Mouse (Mus musculus): ENCODE measurements around the gene Stmn3. TPM values are rescaled to one million over a fixed set of nuclear protein-coding genes. Genes with fewer than 3 reads are reported as not detected.
"Not testable (repeated sequence)": the region's sequence is repeated elsewhere in the genome, so short reads cannot be mapped to it uniquely, and the experiment has no call there.

The Stmn3 gene
- polyA plus RNA-seq, 1 experiment from 2014 or later: 2.4 TPM

DNA sequence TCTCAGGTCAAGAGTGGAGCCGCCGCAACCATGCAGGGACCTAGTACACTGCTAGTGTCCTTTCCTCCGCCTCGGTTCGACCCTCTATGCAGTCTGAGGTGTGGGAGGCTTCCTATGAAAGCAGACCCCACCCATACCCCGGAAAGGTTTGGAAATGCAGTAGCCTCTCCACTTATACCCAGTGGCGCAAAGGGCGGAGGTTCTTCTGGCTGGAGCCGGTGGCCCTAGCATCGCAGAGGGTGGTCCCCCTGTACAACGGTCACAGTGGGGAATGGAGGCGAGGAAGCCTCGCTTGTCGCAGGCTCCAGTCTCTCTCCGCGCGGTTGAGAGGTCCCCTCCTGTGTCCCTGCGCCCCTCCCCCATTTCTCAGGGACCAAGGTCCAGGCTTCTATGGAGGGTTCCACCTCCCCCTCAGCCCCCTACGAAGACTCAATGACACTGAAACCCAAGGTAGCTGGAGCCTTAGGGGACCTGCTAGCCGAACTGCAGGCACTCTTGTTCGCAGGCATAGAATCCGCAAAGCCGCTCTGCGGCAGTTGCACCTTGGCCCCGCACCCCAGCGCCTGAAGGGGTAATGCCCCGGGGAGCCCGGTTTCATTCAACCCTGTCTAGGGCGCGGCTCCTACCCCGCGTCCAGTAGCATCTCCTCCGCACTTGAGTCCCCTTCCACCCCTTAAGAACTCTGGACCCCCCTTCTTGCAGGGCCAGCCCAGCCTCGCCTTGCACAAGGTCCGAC, 788 bp downstream of the Stmn3 start:
- Histone ChIP-seq H3K27ac (replicated peaks) (no peak overlapping the region), H3K27me3 (replicated peaks) (peaks cover 89% of the 10 kb centered on the region), H3K4me2 (peak overlapping the region; percentile 56), H3K4me1 (peaks cover 7% of the 10 kb centered on the region; the same call in 1 of the 2 replicates), H3K9ac (no peak overlapping the region), H3K4me3 (peak overlapping the region; percentile 24), H3K9me3 (no peaks in the 10 kb centered on the region), H3K36me3 (no peaks in the 10 kb centered on the region)
- WGBS: 5% methylated on average over 35 of the region's 35 CpGs
- ATAC-seq (ENCODE audit: extremely low read depth, insufficient number of reproducible peaks, low FRiP score, low TSS enrichment): no peak; the same call in 1 of the 2 replicates

DNA sequence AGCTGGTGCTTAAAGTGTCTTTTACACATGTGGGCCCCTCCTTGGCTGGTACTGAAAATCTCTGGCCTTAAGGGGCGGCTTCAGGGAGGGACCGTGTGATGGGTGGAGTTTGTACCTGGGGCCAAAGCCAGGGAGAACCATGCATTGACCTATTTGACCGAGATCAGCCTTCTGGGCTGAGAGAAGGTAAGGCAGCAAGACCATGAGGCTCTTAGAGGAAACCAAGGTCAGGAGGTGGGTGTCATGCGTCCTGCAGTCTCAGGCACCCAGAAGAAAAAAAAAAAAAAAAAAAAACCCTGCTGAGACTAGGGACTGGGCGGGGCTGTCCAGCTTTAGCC, 1.3 kb downstream of the Stmn3 start:
- 11% methylated on average over 5 of the region's 5 CpGs for WGBS
- peaks cover 90% of the 10 kb centered on the region for H3K27me3 ChIP-seq (replicated peaks)
- no peak for ATAC-seq (ENCODE audit: extremely low read depth, insufficient number of reproducible peaks, low FRiP score, low TSS enrichment)

DNA sequence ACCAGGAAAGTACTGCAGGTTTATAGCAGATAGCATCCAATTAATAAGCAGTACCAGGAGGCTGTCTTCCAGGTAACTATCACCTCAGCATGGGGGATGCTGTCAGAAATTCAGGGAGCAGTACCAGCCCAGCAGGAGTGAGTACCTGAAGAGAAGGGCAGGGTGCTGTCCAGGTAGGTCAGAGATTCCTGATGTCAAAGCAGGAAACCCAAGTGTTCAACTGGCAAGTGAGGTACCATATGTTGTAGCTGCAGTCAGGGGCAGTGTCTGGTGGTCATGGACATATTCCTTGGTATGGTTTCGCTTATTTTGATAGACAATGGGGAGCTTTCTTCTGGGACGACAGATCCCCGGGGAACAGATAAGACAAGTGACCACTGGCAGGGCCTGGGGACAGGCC, 1.9 kb downstream of the Stmn3 start:
- no peak overlapping the region for H3K9ac ChIP-seq
- peaks cover 7% of the 10 kb centered on the region; the same call in 1 of the 2 replicates for H3K4me1 ChIP-seq
- WGBS: 62% methylated on average over 3 of the region's 3 CpGs
- ATAC-seq (ENCODE audit: extremely low read depth, insufficient number of reproducible peaks, low FRiP score, low TSS enrichment): no peak
- H3K36me3 ChIP-seq: no peaks in the 10 kb centered on the region
- H3K4me2 ChIP-seq: no peak overlapping the region
- H3K9me3 ChIP-seq: no peaks in the 10 kb centered on the region
- no peak overlapping the region for H3K27ac ChIP-seq (replicated peaks)
- H3K4me3 ChIP-seq: no peak overlapping the region
- H3K27me3 ChIP-seq (replicated peaks): peaks cover 95% of the 10 kb centered on the region

More for the DNA sequence above, 1.3 kb downstream of the Stmn3 start:
- Histone ChIP-seq H3K36me3 (no peaks in the 10 kb centered on the region), H3K27ac (replicated peaks) (no peak overlapping the region), H3K9ac (no peak overlapping the region), H3K9me3 (no peaks in the 10 kb centered on the region), H3K4me1 (peaks cover 7% of the 10 kb centered on the region; the same call in 1 of the 2 replicates), H3K4me2 (no peak overlapping the region), H3K4me3 (no peak overlapping the region)

DNA sequence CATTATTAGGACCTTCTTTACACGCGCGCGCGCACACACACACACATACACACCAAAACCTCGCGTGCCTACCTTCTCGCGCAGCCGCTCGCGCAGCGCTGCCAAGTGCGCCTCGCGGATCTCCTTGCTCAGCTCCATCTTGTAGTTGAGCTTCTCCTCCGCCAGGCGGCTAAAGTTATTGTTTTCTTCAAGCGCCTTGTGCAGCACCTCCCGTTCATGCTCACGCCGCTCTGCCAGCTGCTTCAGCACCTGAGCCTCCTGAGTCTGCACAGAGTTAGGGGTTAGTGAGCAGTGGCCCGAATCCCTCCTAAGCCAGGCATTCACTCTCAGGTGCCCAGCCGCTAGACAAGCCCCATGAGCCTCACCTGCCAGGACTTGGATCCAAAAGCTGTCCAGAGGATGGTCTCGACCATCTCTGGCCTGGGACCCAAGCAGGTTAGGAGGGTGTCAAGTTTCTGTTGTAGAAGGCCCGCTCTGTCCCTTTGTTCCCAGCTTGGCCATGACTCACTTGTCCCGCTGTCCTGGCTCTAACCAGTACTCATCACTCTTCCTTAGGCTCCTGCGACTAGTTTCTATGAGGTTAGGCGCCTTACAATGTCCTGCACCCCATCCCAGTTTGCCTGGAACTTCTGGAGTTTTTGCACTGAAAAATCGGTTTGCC, 7.0 kb downstream of the Stmn3 start:
- Histone ChIP-seq H3K9ac (no peak overlapping the region), H3K4me2 (0 out of 2 replicates have a peak overlapping the region, but pooled peaks have one; percentile 2), H3K9me3 (no peaks in the 10 kb centered on the region), H3K27ac (replicated peaks) (no peak overlapping the region), H3K36me3 (peaks cover 4% of the 10 kb centered on the region; the same call in 1 of the 2 replicates), H3K4me3 (peak overlapping the region; percentile 15; the same call in 1 of the 2 replicates), H3K4me1 (no peaks in the 10 kb centered on the region), H3K27me3 (replicated peaks) (peaks cover 73% of the 10 kb centered on the region)
- ATAC-seq (ENCODE audit: extremely low read depth, insufficient number of reproducible peaks, low FRiP score, low TSS enrichment): no peak
- whole genome bisulfite sequencing: 10% methylated on average over 30 of the region's 30 CpGs

DNA sequence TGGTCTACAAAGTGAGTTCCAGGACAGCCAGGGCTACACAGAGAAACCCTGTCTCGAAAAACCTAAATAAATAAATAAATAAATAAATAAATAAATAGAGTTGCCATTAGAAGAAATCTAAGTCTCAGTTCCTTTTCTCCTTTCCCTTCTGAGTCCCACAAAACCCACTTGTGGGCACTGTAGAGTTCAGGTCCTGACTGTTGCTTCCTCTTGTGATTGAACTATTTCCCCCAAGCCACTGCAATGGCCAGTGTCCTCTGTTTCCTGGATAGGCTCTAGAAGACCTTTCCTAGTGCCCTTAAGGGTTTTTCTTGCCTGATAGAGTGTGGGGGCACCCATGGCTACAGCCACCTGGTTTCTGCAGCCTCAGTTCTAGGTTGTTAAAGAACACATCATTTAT, 9.4 kb downstream of the Stmn3 start:
- Histone ChIP-seq H3K4me2 (no peak overlapping the region), H3K4me1 (no peaks in the 10 kb centered on the region), H3K36me3 (peaks cover 25% of the 10 kb centered on the region), H3K9ac (no peak overlapping the region), H3K27me3 (replicated peaks) (peaks cover 52% of the 10 kb centered on the region), H3K4me3 (no peak overlapping the region), H3K27ac (replicated peaks) (no peak overlapping the region), H3K9me3 (peaks cover 6% of the 10 kb centered on the region; the same call in 1 of the 2 replicates)
- 77% methylated on average over 1 of the region's 1 CpGs for WGBS
- ATAC-seq (ENCODE audit: extremely low read depth, insufficient number of reproducible peaks, low FRiP score, low TSS enrichment): no peak

DNA sequence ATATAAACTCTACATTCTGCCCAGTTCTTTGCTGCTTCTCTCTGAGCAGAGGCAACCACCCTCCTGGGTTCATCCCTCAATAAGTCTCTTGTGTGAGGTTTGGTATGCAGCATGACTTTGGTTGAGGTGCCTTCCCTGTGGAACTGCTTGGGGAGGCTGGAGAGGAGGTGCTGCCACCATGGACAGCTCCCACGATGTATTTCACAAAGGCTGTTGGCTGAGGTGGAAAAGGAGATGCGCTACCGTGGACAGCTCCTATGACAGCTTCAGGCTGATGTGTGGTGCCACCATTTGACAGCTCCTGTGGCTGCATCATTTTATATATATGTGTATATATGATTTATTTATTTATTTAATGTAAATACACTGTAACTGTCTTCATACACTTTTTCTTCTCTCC, 12.3 kb downstream of the Stmn3 start:
- WGBS: 17% methylated on average over 3 of the region's 3 CpGs
- no peak overlapping the region for H3K4me3 ChIP-seq
- H3K9me3 ChIP-seq: peaks cover 6% of the 10 kb centered on the region; the same call in 1 of the 2 replicates
- no peak for ATAC-seq (ENCODE audit: extremely low read depth, insufficient number of reproducible peaks, low FRiP score, low TSS enrichment)
- H3K27ac ChIP-seq (replicated peaks): no peak overlapping the region
- no peak overlapping the region for H3K9ac ChIP-seq
- H3K4me1 ChIP-seq: no peaks in the 10 kb centered on the region
- peaks cover 26% of the 10 kb centered on the region for H3K36me3 ChIP-seq
- H3K27me3 ChIP-seq (replicated peaks): peaks cover 25% of the 10 kb centered on the region
- no peak overlapping the region for H3K4me2 ChIP-seq

DNA sequence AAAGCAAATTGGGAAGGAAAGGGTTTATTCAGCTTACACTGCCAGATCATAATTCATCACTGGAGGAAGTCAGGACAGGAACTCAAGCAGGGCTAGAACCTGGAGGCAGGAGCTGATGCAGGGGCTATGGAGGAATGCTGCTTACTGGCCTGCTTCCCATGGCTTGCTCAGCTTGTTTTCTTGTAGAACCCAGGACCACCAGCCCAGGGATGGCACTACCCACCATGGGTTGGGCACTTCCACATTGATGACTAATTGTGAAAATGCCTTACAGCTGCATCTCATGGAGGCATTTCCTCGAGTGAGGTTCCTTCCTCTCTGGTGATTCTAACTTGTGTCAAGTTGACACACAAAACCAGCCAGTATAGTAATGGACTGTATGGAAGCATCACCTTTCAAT, 23.4 kb downstream of the Stmn3 start:
- no peak overlapping the region for H3K9ac ChIP-seq
- no peaks in the 10 kb centered on the region for H3K27me3 ChIP-seq (replicated peaks)
- 65% methylated on average over 1 of the region's 1 CpGs for WGBS
- no peak overlapping the region for H3K4me3 ChIP-seq
- H3K4me1 ChIP-seq: peaks cover 22% of the 10 kb centered on the region
- no peak overlapping the region for H3K27ac ChIP-seq (replicated peaks)
- ATAC-seq (ENCODE audit: extremely low read depth, insufficient number of reproducible peaks, low FRiP score, low TSS enrichment): no peak
- no peaks in the 10 kb centered on the region for H3K9me3 ChIP-seq
- H3K36me3 ChIP-seq: peaks cover 10% of the 10 kb centered on the region
- no peak overlapping the region for H3K4me2 ChIP-seq

DNA sequence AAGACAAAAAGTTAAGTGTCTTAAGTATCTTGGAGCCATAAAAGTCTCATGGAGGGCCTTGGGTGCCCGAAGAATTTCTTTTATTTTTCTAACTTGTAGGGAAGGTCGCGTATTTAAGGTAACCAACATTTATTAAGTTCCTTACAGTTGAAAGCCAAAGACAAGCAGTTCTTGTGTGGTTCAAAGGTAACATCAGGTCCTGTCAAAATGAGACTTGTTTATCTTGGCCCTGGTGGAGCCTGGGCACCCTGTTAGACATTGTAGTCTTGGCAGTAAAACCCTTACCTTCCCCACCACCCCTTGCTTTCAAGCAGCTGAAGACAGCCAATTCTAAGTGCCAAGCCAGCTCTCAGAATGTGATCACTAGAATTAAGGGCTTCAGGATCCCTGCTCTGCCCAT, 25.6 kb downstream of the Stmn3 start:
- Histone ChIP-seq H3K36me3 (peaks cover 18% of the 10 kb centered on the region), H3K27me3 (replicated peaks) (no peaks in the 10 kb centered on the region), H3K4me1 (peaks cover 22% of the 10 kb centered on the region), H3K9ac (peak overlapping the region; percentile 80), H3K27ac (replicated peaks) (peak overlapping the region; percentile 95), H3K4me2 (peak overlapping the region; percentile 80), H3K4me3 (peak overlapping the region; percentile 77), H3K9me3 (no peaks in the 10 kb centered on the region)
- WGBS: 76% methylated on average over 3 of the region's 3 CpGs
- ATAC-seq (ENCODE audit: extremely low read depth, insufficient number of reproducible peaks, low FRiP score, low TSS enrichment): no peak

DNA sequence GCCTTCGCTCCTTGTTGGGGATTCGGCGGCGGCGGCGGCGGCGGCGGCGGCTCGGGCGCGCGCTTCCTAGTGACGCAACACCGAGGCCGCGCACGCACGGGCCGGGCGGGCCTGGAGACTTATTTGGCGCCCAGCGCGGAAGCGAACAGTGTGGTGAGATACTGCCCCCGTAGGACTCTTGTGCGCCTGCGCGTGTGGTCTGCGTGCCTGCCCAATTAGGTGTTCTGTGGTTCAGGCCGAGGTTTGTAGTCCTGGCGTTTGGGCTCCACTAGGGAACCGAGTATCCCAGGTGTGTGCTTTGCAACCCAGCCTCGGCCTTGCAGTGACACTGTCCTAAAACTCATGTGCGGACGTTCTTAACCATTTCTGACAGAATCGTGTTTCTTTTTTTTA, 26.3 kb downstream of the Stmn3 start, which contains the start of gene Gmeb2:
TSS of gene Gmeb2 (minus strand) at position 78 of the 393 bp plus-strand sequence.
- H3K27me3 ChIP-seq (replicated peaks); H3K9me3 ChIP-seq: not testable (repeated sequence)
- peaks cover 24% of the 10 kb centered on the region for H3K36me3 ChIP-seq
- H3K4me1 ChIP-seq: peaks cover 22% of the 10 kb centered on the region
- peak within 1 kb of the TSS; percentile 95 for H3K9ac ChIP-seq
- H3K4me2 ChIP-seq: peak within 1 kb of the TSS; percentile 80
- peak within 1 kb of the TSS; percentile 77 for H3K4me3 ChIP-seq
- ATAC-seq (ENCODE audit: extremely low read depth, insufficient number of reproducible peaks, low FRiP score, low TSS enrichment): peak; percentile 97
- 5% methylated on average over 29 of the region's 38 CpGs for WGBS
- H3K27ac ChIP-seq (replicated peaks): peak within 1 kb of the TSS; percentile 95

DNA sequence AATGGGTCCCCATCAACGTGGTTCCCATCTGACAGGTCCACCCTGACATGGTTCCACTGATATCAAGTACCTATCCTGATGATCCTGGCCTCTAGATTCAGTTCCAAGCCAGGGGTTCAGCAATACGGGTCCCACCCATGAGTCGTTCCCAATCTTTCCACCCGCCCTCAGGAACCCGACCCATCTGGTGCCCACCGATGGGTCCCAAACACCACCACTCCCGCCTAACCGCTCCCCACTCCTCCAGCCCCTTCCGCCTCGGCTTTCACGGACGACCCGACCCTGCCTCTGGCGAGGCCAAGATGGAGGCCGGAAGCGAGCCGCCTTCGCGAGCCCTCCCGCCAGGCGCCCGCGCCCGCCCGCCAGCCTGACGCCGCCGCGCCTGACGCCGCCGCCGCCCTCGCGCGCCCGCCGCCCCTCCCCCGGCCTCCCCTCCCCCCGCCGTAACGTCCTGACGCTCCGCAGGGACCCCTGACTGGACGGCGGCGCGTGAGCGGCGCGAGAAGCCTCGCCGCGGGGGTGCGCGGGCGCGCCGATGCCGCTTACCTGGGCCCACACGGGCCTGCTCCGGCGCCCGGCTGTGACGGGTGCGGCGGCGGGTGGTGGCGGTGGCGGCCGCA, 26.9 kb downstream of the Stmn3 start:
- Histone ChIP-seq H3K9ac (peak overlapping the region; percentile 95), H3K4me1 (peaks cover 22% of the 10 kb centered on the region), H3K27me3 (replicated peaks) (no peaks in the 10 kb centered on the region), H3K9me3 (no peaks in the 10 kb centered on the region), H3K4me2 (peak overlapping the region; percentile 75), H3K36me3 (peaks cover 26% of the 10 kb centered on the region), H3K27ac (replicated peaks) (peak overlapping the region; percentile 95), H3K4me3 (peak overlapping the region; percentile 77)
- under 1% methylated on average over 60 of the region's 71 CpGs for WGBS
- ATAC-seq (ENCODE audit: extremely low read depth, insufficient number of reproducible peaks, low FRiP score, low TSS enrichment): peak; percentile 84

DNA sequence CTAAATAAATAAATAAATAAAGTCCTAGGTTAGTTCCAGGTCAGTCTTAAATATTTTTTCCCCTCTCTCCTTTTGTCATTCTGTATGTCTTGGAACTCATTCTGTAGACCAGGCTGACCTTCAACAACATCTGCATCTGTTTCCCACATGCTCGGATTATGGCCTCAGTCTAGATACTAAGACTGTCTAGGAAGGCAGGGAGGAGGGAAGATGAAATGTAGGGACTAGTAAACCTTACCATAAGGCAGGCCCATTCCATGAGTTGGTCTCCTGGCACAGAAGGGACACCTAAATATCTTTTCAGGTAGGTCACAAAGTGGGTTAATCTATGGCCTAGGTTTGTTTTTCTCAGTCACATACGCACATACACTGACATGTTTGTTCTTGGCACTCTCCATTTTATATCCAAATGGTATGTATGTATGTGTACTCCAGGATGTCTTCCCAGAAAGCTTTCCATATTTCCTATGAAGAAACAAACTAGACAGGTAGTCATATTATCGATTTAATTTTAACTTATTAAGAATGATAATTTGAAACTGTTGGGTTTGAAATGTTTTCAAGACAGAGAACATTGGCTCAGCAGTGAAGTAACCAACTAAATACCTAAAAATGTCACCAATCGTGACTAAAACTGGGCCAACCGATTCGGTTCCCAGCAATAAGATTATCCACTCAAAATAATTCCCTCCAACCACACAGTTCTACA, 27.5 kb downstream of the Stmn3 start:
- Histone ChIP-seq H3K9ac (peak overlapping the region; percentile 95), H3K4me2 (peak overlapping the region; percentile 75), H3K4me3 (peak overlapping the region; percentile 77), H3K27me3 (replicated peaks) (no peaks in the 10 kb centered on the region), H3K27ac (replicated peaks) (peak overlapping the region; percentile 95), H3K4me1 (peaks cover 22% of the 10 kb centered on the region), H3K36me3 (peaks cover 33% of the 10 kb centered on the region), H3K9me3 (no peaks in the 10 kb centered on the region)
- WGBS: 50% methylated on average over 6 of the region's 6 CpGs
- ATAC-seq (ENCODE audit: extremely low read depth, insufficient number of reproducible peaks, low FRiP score, low TSS enrichment): no peak
